Mouse (Mus musculus) mouse trophoblast stem cell (cell line): Measurements from ENCODE around the gene Rab4a.

Experiments used
- in situ Hi-C, 2 experiments: fragments of 300-500 bp; cut with MseI, MboI; formaldehyde crosslinking; loops; 2 replicates in 1 of 2; 3 replicates in 1 of 2; pipeline ENCODE4 v1.15.1; 2025

Gene Rab4a

DNA sequence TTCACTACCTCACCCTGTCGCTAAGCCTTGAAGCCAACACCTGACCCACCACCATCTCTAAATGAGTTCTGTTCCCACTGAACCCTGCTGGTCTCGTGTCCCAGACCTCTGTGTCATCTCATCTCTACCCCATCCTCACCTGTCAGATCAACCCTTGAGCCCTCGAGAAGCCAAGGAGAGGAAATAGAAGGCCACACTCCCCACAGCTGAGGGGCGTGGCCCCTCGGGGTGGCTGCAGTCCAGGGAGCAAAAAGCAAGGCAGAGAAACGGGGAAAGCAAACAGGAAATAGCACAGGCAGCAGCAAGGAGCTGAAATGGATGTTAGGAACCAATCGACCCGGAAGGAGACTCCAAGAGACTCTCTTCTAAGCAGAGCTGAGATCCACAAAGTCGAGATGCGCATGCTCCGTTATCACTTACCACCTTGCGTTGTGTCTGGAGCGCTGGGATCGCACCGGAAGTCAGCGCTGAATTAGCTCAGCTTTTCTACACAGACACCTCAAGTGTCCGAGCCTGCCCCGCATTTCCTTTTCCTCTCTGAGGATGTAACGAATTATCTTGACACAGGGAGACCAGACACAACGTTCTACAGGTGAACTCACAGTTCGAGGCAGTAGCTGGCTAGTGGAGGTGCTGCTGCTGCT, 18.4 kb upstream of the Rab4a start:
- in situ Hi-C loops, result no loop called here

DNA sequence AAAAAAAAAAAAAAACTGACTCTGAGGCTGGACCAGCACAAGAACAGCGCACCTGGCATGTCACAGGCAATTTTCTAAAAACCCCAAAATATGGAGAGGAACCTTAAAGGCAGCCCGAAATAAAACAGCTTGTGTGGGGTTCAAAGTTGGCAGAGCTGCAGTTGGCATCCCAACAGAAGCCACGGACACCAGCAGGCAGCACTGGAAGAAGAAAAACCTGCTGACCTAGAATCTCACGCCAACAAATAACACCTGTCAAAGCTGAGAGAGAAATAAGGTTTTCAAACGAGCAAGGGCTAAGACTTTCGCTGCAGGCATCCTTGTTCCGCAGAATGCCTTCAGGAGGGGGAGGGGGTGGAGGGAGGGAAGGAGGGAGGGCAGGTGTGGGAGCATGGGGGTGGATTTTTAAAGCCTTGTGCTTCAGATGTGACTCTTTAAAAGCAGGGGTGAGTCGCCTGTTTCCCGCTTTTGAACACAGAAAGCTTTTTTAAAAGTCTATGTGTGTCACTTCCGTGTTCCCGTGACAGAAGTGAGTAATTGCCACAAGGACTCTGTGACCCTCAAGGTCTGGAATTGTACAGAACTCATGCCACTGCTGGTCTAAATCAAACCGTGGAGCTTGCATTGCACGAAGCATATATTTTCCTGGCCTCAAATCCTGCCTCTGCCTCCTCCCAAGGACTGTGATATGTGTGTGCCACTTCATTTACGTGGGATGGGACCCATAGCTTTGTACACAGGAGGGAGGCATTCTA, 17.2 kb upstream of the Rab4a start:
- in situ Hi-C loops, result no loop called here

DNA sequence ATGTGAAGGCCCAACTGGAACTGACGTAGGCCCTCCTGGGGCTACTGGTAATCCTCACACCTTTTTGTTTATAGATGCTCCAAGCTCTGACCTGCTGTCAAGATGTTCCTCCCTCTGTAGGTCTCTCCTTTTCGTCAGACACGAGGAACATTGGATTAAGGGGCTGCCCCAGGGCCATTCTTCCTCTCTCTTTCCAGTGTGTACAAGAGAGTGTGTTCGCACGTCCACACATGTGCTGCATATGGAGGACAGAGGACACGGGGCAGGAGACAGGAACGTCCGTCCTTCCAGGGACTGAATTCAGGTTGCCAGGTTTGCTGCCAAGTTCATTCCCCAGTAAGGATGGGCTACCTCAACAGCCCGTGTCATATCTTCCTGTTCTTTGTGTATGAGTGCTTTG, 16.3 kb upstream of the Rab4a start:
- in situ Hi-C loops, result no loop called here

DNA sequence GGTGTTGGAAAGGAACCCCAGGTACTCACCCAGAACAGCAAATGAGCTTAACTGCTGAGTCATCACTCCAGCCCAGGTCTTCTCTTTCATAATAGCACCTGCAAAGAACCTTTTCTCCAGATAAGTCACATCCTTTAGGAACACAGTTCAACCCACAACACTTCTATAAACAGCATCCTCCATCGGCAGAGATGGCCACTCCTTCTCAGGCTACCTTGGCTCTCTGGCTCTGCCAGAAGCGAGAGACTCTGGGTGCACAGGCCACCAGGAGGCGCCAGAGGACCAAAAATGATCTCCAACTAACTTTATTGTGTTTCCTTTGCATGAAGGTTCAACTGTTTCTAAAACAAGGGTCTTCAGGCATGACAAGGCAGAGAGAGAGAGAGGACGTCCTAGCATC, 15.8 kb upstream of the Rab4a start:
- in situ Hi-C loops, result loop anchor here in 1 of 2 experiments (5.0 to 10.0 kb wide), 2 partner anchors 42 to 115 kb away; no protein-coding TSS in a partner anchor

DNA sequence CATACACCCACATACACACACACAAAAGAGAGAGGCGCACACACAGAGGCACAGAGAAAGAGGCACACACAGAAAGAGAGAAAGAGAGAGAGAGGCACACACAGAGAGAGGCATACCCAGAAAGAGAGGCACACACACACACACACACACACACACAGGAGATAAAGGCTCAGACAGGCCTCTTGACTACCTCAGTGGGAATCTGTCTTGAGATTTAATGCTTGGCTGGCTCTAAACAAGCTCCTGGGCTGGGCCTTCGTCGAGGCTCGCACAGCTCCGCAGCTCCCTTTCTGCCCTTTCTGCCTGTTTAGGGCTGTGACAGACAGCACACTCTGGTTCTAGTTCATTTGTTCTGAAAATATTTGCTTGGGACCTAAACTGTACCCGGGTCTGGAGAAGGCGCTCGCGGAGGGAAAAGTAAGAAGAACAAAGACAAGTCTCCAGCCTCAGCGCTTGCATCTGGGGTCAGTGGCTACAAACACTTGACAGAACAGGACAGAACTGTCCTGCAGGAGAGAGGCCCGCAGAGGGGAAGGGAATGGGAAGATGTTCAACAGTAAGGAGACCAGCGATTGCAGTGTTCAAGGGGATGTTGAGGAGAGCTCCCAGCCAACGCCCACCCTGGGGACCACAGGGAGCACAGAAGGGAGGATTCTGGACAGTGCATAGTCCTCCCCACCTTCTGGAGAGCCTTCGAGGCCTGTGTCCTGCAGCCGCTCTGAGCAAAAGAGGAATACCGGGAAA, 14.5 kb upstream of the Rab4a start:
- in situ Hi-C loops, result loop anchor here in 1 of 2 experiments (5.0 to 10.0 kb wide), 2 partner anchors 41 to 114 kb away; no protein-coding TSS in a partner anchor

DNA sequence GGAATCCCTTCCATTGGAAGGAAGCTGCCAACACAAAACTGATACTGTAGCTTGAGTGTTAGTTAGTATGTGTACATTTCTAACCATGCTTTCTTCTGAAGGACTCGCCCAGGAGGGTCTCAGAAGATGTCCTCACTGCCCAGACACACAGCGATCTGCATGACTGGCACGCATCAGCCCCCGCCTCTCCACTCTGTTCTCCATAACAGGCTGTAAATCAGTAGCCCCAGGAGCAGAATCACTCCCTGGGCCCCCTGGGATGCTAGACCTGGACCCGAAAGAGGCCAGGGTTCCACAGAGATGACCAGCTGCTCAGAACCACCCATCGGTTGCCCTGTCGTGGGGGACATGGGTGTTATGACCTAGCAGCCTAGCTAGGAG, 13.9 kb upstream of the Rab4a start:
- in situ Hi-C loops, result loop anchor here in 1 of 2 experiments (5.0 to 10.0 kb wide), 2 partner anchors 40 to 113 kb away; no protein-coding TSS in a partner anchor

DNA sequence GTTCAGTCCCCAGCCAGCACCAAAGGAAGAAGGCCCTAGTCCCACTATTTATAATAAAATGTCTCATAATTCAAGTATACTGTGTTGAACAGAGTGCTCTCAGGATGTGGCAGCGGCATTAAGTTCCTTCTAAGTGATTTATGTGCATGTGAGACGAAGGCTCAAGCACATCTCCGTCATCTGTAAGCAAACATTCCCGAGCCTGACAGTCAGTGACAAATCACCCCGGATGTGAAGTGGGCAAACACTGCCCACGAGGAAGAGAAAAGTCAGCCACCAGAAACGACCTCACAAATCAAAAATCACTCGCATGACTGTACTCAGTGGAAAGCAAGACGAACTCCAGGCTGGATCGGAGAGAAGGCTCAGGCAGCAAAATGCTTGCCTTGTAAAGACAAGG, 11.9 kb upstream of the Rab4a start:
- in situ Hi-C loops, result loop anchor here in 1 of 2 experiments (5.0 to 10.0 kb wide), 2 partner anchors 38 to 111 kb away; no protein-coding TSS in a partner anchor

DNA sequence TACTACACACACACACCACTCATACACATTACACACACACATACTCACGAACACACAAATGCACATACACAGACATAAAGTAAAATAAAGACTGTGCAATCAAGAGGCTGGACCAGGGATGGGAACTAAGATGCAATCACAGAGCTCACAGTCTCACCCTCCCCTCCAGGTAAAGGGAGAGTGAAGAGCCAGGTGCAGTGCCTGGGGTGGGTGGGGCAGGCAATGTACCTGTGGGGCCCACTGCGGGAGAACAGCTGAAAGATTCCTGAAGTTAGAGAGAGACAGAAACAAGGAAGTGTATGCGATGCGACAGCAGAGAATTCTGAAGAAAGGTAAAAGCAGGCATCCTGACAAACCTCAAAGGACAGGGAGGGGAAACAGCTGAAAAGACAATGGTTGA, 11.0 kb upstream of the Rab4a start:
- in situ Hi-C loops, result loop anchor here in 1 of 2 experiments (5.0 to 10.0 kb wide), 2 partner anchors 38 to 110 kb away; no protein-coding TSS in a partner anchor

DNA sequence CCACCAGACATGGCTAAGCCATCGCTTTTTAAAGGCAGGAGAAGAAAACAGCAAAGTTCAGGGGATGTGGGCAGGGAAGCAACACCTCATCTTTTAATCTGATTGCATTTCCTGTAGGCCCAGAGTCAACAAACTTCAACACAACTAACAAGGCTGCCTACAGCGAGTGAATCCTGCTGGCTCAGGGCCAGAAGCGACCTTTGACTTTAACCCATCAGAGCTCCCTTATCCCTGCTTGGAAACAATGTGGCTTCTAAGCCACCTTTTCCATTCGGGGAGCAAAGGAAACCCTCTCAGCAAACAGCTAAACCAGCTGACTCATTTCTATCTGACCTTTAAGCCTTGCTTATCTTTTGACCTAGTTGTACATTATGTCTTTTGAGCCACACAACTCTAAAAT, 9.0 kb upstream of the Rab4a start:
- in situ Hi-C loops, result loop anchor here in 1 of 2 experiments (10.0 kb wide), 1 partner anchor 108 kb away; no protein-coding TSS in a partner anchor

DNA sequence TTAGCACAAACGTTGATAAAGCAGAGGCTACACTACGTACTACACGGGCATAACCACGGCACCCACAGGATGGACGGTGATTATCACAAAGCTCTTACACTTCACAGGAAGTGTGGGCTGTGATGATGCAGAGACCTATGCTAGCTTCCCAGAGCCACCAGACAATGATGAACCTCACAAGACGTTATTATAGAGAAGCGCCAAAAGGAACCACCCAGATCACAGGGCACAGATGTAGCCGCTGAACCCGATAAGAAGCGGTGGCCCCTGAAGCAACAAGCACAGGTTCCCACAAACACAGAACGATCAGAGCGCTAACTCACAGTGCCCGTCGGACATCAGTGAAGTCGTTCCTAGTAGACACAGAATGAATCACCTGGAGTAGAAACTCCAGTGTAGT, 7.9 kb upstream of the Rab4a start:
- in situ Hi-C loops, result loop anchor here in 1 of 2 experiments (10.0 kb wide), 1 partner anchor 107 kb away; no protein-coding TSS in a partner anchor

DNA sequence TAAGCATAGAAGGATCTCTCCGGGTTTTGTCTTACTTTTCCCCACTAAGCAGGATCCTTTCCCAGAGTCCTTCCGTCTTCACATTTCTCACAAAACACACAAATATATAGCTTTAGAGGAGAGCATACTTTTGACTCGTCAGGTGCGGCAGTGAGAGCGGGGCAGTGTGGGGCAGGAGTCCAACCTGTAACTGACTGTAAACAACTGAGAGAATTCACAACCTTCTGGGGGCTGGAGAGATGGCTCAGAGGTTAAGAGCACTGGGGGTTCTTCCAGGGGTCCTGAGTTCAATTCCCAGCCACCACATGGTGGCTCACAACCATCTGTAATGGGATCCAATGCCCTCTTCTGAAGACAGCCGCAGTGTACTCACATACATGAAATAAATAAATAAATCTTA, 6.4 kb upstream of the Rab4a start:
- in situ Hi-C loops, result loop anchor here in 1 of 2 experiments (10.0 kb wide), 1 partner anchor 105 kb away; no protein-coding TSS in a partner anchor

DNA sequence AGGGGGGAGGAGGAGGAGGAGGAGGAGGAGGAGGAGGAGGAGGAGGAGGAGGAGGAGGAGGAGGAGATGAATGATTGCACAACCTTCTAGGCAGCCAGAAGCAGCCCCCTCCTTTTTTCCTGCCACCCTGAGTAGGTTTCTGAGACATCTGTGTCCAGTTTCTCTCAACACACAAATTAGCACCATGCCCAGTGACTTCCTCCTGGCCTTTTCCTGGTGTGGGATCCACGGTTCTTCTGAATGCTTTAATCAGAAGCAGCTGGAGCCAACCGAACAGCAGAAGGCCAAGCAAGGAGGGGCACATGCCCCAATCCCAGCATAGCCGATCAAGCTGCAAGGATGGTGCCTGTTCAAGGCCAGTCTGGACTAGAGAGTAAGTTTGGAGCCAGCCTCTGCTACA, 5.9 kb upstream of the Rab4a start:
- in situ Hi-C loops, result loop anchor here in 1 of 2 experiments (10.0 kb wide), 1 partner anchor 105 kb away; no protein-coding TSS in a partner anchor

DNA sequence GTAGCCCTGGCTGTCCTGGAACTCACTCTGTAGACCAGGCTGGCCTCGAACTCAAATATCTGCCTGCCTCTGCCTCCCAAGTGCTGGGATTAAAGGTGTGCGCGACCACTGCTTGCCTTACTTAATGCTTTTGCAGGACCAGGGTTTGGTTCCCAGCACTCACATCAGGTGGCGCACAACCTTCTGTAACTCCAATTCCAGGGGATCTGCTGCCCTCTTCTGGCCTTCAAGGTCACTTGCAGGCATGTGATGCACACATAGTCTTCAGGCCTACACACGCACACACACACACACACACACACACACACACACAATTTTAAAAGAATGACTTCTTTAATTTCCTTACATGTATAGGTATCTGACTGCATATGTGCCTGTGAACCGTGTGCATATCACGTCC, 4.9 kb upstream of the Rab4a start:
- in situ Hi-C loops, result no loop called here

DNA sequence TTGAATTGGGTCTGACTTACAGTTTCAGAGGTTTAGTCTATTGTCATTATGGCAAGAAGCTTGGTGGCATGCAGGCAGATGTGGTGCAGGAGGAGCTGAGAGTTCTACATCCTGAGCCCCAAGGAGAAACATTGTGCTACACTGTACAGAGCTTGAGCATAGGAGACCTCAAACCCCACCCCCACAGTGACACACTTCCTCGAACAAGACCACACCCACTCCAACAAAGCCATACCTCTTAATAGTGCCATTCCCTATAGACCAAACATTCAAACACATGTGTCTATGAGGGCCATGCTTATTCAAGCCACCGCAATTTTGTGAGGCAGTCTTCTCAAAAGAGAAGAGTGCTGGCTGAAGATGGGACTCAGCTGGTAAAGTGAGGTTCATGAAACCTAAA, 4.2 kb upstream of the Rab4a start:
- in situ Hi-C loops, result no loop called here

DNA sequence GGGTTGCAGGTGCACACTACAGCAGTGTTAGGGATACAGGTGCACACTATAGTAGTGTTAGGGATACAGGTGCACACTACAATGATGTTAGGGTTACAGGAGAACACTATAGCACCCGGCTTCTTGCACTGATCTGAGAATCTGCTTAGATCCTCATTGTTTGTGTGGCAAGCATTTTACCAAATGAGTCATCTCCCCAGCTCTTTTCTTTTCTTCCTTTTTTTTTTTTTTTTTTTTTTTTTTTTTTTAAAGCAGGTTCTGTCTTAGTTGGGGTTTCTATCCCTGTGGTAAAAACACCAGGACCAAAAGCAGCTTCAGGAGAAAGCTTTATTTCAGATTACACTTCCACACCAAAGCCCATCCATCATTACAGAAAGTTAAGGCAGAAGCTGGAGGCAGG, 2.1 kb upstream of the Rab4a start:
- in situ Hi-C loops, result no loop called here

DNA sequence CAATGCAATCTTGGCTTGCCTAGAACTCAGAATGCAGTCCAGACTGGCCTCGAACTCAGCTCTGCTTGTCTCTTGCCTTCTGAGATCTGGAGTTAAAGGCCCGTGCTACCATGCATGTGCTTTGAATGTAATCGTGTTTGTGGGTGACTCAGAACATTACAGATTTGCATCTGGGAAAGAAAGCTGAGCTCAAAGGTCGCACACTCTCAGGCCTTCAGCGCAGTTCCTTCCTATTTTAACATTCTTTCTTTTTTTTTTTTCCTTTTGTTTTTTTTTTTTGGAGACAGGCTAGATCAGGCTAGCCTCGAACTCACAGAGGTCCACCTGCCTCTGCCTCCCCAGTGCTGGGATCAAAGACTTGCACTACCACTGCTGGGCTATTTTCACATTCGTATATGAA, 1.2 kb upstream of the Rab4a start:
- in situ Hi-C loops, result no loop called here

DNA sequence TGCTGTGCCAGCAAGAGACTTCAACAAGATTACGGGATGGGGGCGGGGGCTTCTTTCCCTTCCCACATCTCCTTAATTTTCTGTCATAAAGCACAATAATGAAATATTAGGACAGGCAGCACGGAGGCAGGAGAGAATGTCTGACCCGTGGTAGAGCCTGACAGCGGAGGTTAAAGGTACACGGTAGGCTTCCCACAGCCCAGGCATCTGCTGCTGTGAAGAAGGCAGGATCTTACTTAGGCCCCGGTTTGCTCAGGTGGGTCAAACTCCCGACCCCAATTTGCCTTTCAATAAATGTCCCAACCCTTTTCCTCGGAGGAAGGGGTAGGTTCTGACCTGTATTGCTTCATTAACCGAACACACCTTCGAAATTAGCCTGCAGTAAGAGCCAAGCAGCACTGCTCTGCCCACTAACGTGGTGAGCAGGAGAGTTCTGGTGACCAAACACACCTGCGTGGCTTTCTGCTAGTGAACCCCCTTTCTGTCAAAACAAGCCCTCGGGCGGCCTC, 522 bp upstream of the Rab4a start:
- in situ Hi-C loops, result no loop called here

DNA sequence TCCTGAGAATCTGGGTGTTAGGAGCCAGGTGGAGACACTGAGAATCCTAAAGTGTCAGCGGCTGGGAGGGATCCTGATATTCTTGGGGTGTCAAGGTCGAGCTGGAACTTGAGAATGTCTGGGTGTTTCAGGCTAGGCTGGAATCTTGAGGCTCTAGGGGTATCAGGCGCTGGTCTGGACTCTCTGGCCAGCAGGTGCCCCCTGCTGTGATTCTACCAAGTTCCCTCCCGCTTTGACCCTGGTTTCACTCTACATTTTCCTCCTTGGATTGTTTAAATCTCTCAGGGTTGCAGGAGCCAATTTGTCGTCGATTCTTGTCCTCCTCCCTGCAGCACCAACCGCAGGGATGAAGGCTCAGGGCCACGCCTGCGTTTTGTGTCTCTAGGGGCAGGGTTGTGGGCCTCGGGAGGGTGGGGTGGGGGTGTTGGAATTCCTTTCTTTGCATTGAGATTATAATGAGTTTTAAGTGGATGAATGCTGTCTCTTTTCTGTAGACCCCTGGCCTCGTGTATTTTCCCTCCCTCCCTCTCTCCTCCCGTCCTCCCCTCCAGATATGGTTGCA, 670 bp downstream of the Rab4a start:
- in situ Hi-C loops, result no loop called here

DNA sequence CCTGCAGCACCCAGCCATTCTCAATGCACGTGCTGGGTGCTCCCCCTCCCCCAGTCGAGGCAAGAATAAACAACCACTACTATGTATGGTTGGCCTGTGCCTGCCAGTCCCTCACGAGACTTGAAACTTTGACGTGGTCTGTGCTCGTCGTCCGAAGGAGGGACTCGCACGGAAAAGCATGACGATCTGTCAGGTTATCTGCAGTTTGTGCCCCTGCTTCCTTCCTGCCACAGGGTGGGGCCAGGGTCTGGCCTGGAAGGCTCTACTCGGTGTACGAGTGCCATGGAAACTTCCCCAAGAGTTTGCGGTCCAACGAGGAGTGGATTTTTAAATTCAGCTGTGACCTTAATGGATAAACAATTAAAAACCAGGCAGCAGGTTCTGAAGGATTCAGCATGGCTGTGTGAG, 1.2 kb downstream of the Rab4a start:
- in situ Hi-C loops, result no loop called here

DNA sequence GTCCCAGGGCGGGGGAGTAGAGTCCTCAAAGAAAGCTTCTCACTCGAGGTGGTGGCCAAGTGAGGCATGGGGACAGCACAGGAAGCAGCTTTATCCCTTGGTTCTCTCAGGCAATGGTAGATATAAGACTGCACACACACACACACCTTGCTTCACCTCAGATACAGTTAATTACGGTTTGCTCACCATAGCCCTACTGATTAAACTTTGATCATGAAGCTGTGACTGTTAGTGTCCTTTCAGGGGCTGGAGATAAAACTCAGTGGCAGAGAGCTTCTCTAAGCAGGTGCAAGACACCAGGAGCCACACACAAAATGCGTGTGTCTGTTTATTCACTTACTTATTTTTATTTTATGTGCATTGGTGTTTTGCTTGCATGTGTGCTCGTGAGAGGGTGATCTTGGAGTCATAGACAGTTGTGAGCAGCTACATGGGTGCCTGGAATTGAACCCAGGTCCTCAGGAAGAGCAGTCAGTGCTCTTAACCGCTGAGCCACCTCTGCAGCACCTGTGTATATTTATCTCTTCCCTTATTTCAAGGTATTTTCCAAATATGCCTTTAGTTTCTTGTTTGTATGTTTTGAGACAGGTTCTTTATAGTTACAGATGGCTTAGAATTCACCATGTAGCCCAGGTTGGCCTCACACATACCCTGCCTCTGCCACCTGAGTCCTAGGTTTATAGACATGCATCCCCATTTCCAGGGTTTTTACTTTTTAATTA, 2.2 kb downstream of the Rab4a start:
- in situ Hi-C loops, result no loop called here

DNA sequence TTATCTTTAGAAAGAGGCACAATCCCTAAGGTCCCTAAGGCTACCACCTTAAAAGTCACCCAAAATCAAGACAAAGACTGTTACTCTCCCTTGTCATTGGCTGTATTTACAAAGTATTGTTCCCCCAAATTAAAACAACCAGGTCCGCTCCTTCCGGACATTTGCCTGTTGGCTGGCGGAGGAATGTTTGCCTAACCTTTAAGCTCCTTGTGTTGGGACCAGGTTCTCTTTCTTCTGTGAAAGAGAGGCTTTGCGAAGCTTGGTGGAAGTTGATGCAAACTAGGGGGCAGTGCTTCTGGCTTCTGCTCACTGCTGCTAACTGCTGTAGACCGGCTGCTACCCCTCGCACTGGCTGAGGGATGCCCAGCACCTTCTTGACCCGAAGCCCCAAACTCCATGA, 2.9 kb downstream of the Rab4a start:
- in situ Hi-C loops, result no loop called here
